Mouse (Mus musculus): ENCODE measurements around the gene Hpgds.

Hpgds gene

GRCm38 (mm10) chr6:65144621-65145205 is at the start of gene Hpgds:
Hpgds (minus strand) TSS chr6:65144908.
- ChIA-PET CTCF (no interaction called here), POLR2A (interaction anchor here in 1 of 4 experiments (0.9 kb wide), 1 partner anchor 1391 kb away, joined by 3 read pairs; the partner anchor contains the start of gene Mad2l1)

GRCm38 (mm10) chr6:65164977-65165376 is 20.3 kb upstream of the Hpgds start:
- ChIA-PET CTCF (interaction anchor here in 1 of 4 experiments (0.7 kb wide), 1 partner anchor 1286 kb away, joined by 16 read pairs; no protein-coding TSS in a partner anchor), POLR2A (interaction anchor here in 2 of 4 experiments (0.6 to 0.8 kb wide), 5 partner anchors 23 to 842 kb away, joined by 3 to 8 read pairs (median 4); no protein-coding TSS in a partner anchor)

- ChIA-PET POLR2A (no interaction called here), CTCF (no interaction called here)
Measured at GRCm38 (mm10) chr6:65164137-65164536, 19.4 kb upstream of the Hpgds start.

GRCm38 (mm10) chr6:65159381-65159942 is 14.8 kb upstream of the Hpgds start:
- ChIA-PET CTCF (interaction anchor here in 2 of 4 experiments (0.6 kb wide), 2 partner anchors 9 to 162 kb away, joined by 3 read pairs; no protein-coding TSS in a partner anchor), POLR2A (no interaction called here)

- CTCF ChIA-PET: interaction anchor here in 1 of 4 experiments (0.6 kb wide), 1 partner anchor 12 kb away, joined by 4 read pairs; no protein-coding TSS in a partner anchor
- POLR2A ChIA-PET: interaction anchor here in 1 of 4 experiments (0.5 to 0.7 kb wide), 2 partner anchors 13 to 477 kb away, joined by 3 to 6 read pairs; no protein-coding TSS in a partner anchor
Measured at GRCm38 (mm10) chr6:65157042-65157441, 12.3 kb upstream of the Hpgds start.

GRCm38 (mm10) chr6:65153570-65153969 is 8.9 kb upstream of the Hpgds start:
- ChIA-PET POLR2A (interaction anchor here in 1 of 4 experiments (0.7 kb wide), 1 partner anchor 98 kb away, joined by 3 read pairs; no protein-coding TSS in a partner anchor), CTCF (no interaction called here)

- POLR2A ChIA-PET: no interaction called here
- CTCF ChIA-PET: interaction anchor here in 2 of 4 experiments (0.5 to 0.6 kb wide), 2 partner anchors 9 to 307 kb away, joined by 3 to 4 read pairs; no protein-coding TSS in a partner anchor
Measured at GRCm38 (mm10) chr6:65150703-65151102, 6.0 kb upstream of the Hpgds start.

- CTCF ChIA-PET: no interaction called here
- POLR2A ChIA-PET: no interaction called here
Measured at GRCm38 (mm10) chr6:65146363-65146762, 1.7 kb upstream of the Hpgds start.

- CTCF ChIA-PET: interaction anchor here in 1 of 4 experiments (0.5 kb wide), 1 partner anchor 145 kb away, joined by 4 read pairs; no protein-coding TSS in a partner anchor
Measured at GRCm38 (mm10) chr6:65142316-65142715, 2.4 kb downstream of the Hpgds start.

GRCm38 (mm10) chr6:65140750-65141243 is 3.9 kb downstream of the Hpgds start:
- POLR2A ChIA-PET: interaction anchor here in 1 of 4 experiments (0.5 to 1.4 kb wide), 2 partner anchors 29 to 456 kb away, joined by 3 read pairs; no protein-coding TSS in a partner anchor
- CTCF ChIA-PET: no interaction called here

More at GRCm38 (mm10) chr6:65142316-65142715, 2.4 kb downstream of the Hpgds start:
- POLR2A ChIA-PET: interaction anchor here in 1 of 4 experiments (0.6 kb wide), 1 partner anchor 23 kb away, joined by 4 read pairs; no protein-coding TSS in a partner anchor

- ChIA-PET POLR2A (interaction anchor here in 3 of 4 experiments (0.5 to 1.4 kb wide), 5 partner anchors 18 to 456 kb away, joined by 3 read pairs; no protein-coding TSS in a partner anchor), CTCF (interaction anchor here in 1 of 4 experiments (0.7 kb wide), 1 partner anchor 199 kb away, joined by 6 read pairs; no protein-coding TSS in a partner anchor)
Measured at GRCm38 (mm10) chr6:65140082-65140749, 4.5 kb downstream of the Hpgds start.

- ChIA-PET POLR2A (interaction anchor here in 2 of 4 experiments (0.6 to 0.9 kb wide), 3 partner anchors 10 to 475 kb away, joined by 3 to 4 read pairs (median 3); no protein-coding TSS in a partner anchor), CTCF (interaction anchor here in 2 of 4 experiments (0.6 to 2.0 kb wide), 3 partner anchors 315 to 1904 kb away, joined by 4 to 5 read pairs (median 5); no protein-coding TSS in a partner anchor)
Measured at GRCm38 (mm10) chr6:65138243-65138642, 6.5 kb downstream of the Hpgds start.

- CTCF ChIA-PET: interaction anchor here in 3 of 4 experiments (0.5 to 2.0 kb wide), 4 partner anchors 16 to 1905 kb away, joined by 4 to 12 read pairs (median 5); no protein-coding TSS in a partner anchor
- POLR2A ChIA-PET: interaction anchor here in 1 of 4 experiments (0.6 to 2.3 kb wide), 4 partner anchors 9 to 125 kb away, joined by 3 to 8 read pairs (median 5); no protein-coding TSS in a partner anchor
Measured at GRCm38 (mm10) chr6:65137802-65138201, 6.9 kb downstream of the Hpgds start.

GRCm38 (mm10) chr6:65132376-65132775 is 12.3 kb downstream of the Hpgds start:
- ChIA-PET POLR2A (interaction anchor here in 1 of 4 experiments (1.0 to 3.1 kb wide), 2 partner anchors 11 to 16 kb away, joined by 3 to 11 read pairs; no protein-coding TSS in a partner anchor), CTCF (no interaction called here)

GRCm38 (mm10) chr6:65126074-65126726 is 18.5 kb downstream of the Hpgds start:
- ChIA-PET POLR2A (interaction anchor here in 1 of 4 experiments (0.7 kb wide), 1 partner anchor 78 kb away, joined by 5 read pairs; no protein-coding TSS in a partner anchor), CTCF (interaction anchor here (0.6 to 1.4 kb wide), 10 partner anchors 11 to 1451 kb away, joined by 3 to 7 read pairs (median 3); no protein-coding TSS in a partner anchor)

GRCm38 (mm10) chr6:65117540-65117939 is 27.2 kb downstream of the Hpgds start:
- POLR2A ChIA-PET: no interaction called here

GRCm38 (mm10) chr6:65114902-65115301 is 29.8 kb downstream of the Hpgds start:
- ChIA-PET POLR2A (no interaction called here), CTCF (no interaction called here)

More at GRCm38 (mm10) chr6:65117540-65117939, 27.2 kb downstream of the Hpgds start:
- CTCF ChIA-PET: no interaction called here

- ChIA-PET CTCF (interaction anchor here in 1 of 4 experiments (1.4 kb wide), 1 partner anchor 29 kb away, joined by 3 read pairs; no protein-coding TSS in a partner anchor), POLR2A (interaction anchor here in 1 of 4 experiments (1.4 to 6.0 kb wide), 6 partner anchors 8 to 54 kb away, joined by 5 to 40 read pairs (median 9); partner anchors contain the start of gene Smarcad1)
Measured at GRCm38 (mm10) chr6:65079139-65079538, 65.6 kb downstream of the Hpgds start.
